Mouse (Mus musculus): Measurements from ENCODE around the gene Sct. TPM values are rescaled to one million over a fixed set of nuclear protein-coding genes. Genes with fewer than 3 reads are reported as not detected.
"Not testable (repeated sequence)": the region's sequence is repeated elsewhere in the genome, so short reads cannot be mapped to it uniquely, and the experiment has no call there.

Gene Sct
- polyA plus RNA-seq, 1 experiment from 2014 or later: 201 TPM

DNA sequence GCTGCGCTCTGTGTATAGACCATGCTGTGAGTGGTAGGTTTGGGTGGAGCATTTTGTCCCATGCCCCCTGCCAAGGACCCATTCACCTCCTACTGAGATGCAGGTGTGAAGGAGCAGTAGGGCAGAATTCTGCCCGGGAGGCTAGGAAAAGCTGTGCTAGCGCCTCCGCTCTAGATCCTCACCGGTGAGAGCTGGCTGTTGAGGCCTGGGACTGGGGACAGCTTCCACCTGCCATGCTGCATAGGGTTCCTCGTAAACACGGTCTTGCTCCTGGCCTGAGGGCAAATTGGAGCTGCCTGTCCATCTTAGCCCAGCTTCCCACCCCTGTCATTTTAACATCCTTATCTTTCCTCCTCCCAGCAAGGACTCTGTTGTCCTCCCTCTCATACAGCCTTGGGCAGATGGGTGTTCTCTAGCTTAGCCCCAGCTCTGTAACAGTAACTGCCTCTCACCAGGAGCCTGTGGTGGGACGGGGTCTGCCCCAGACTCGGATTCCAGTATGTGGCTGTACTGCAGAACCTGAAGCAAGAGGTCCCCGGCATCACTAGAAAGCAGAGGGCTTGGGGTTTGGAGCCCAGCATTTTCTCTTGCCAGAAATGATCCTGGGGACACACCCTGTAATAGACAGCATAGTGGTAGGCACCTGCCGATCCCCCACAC, 14.8 kb downstream of the Sct start:
- WGBS: 77% methylated on average over 11 of the region's 11 CpGs
- Histone ChIP-seq H3K9ac (ENCODE audit: low read length) (no peak overlapping the region), H3K27me3 (replicated peaks; ENCODE audit: control insufficient read depth, insufficient read depth, low read length) (no peaks in the 10 kb centered on the region), H3K9me3 (ENCODE audit: control insufficient read depth, low read length) (no peaks in the 10 kb centered on the region), H3K4me3 (ENCODE audit: low read depth, low read length) (no peak overlapping the region), H3K4me2 (ENCODE audit: low read length) (no peak overlapping the region), H3K4me1 (replicated peaks; ENCODE audit: control insufficient read depth, insufficient read depth, low read length) (peaks cover 9% of the 10 kb centered on the region; the same call in 1 of the 2 replicates), H3K36me3 (ENCODE audit: control insufficient read depth, insufficient read depth, low read length) (peaks cover 54% of the 10 kb centered on the region), H3K27ac (ENCODE audit: low read depth) (no peak overlapping the region)
- no peak for ATAC-seq (replicated peaks; ENCODE audit: low FRiP score, low TSS enrichment, low read depth)
- no peak for DNase-seq (ENCODE audit: low spot score)

GRCm38 (mm10) chr7:141263640-141264039, 15.3 kb downstream of the Sct start:
- no peak overlapping the region for H3K4me2 ChIP-seq (ENCODE audit: low read length)
- ATAC-seq (replicated peaks; ENCODE audit: low FRiP score, low TSS enrichment, low read depth) (no peak), DNase-seq (ENCODE audit: low spot score) (no peak)
- no peaks in the 10 kb centered on the region for H3K9me3 ChIP-seq (ENCODE audit: control insufficient read depth, low read length)
- no peak overlapping the region for H3K4me3 ChIP-seq (ENCODE audit: low read depth, low read length)
- peaks cover 59% of the 10 kb centered on the region for H3K36me3 ChIP-seq (ENCODE audit: control insufficient read depth, insufficient read depth, low read length)
- no peaks in the 10 kb centered on the region for H3K27me3 ChIP-seq (replicated peaks; ENCODE audit: control insufficient read depth, insufficient read depth, low read length)
- no peak overlapping the region for H3K9ac ChIP-seq (ENCODE audit: low read length)
- H3K4me1 ChIP-seq (replicated peaks; ENCODE audit: control insufficient read depth, insufficient read depth, low read length): peaks cover 9% of the 10 kb centered on the region; the same call in 1 of the 2 replicates
- WGBS: 85% methylated on average over 13 of the region's 13 CpGs
- no peak overlapping the region for H3K27ac ChIP-seq (ENCODE audit: low read depth)

DNA sequence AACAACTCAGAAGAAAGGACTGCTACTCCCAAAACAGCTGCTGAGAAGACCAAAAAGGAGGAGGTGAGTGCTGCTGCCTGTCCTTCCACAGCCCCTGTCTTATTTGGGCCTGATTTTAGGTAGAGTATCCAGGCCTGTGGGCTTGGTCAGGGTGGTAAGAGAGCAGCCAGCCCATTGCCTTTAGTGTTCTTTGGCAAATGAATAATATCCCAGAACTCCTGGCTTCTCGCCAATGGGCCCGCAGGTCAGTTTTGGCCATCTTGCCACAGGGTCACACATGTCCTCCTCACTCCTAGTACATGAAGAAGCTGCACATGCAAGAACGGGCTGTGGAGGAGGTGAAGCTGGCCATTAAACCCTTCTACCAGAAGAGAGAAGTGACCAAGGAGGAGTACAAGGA, 17.5 kb downstream of the Sct start:
- no peak for ATAC-seq (replicated peaks; ENCODE audit: low FRiP score, low TSS enrichment, low read depth)
- no peaks in the 10 kb centered on the region for H3K9me3 ChIP-seq (ENCODE audit: control insufficient read depth, low read length)
- peaks cover 81% of the 10 kb centered on the region for H3K36me3 ChIP-seq (ENCODE audit: control insufficient read depth, insufficient read depth, low read length)
- H3K27ac ChIP-seq (ENCODE audit: low read depth): no peak overlapping the region
- H3K4me2 ChIP-seq (ENCODE audit: low read length): no peak overlapping the region
- no peak overlapping the region for H3K9ac ChIP-seq (ENCODE audit: low read length)
- H3K4me1 ChIP-seq (replicated peaks; ENCODE audit: control insufficient read depth, insufficient read depth, low read length): peaks cover 7% of the 10 kb centered on the region; the same call in 1 of the 2 replicates
- no peak overlapping the region for H3K4me3 ChIP-seq (ENCODE audit: low read depth, low read length)
- no peaks in the 10 kb centered on the region for H3K27me3 ChIP-seq (replicated peaks; ENCODE audit: control insufficient read depth, insufficient read depth, low read length)
- WGBS: 90% methylated on average over 3 of the region's 3 CpGs
- DNase-seq (ENCODE audit: low spot score): no peak

GRCm38 (mm10) chr7:141256159-141256558, 22.8 kb downstream of the Sct start:
- WGBS: 90% methylated on average over 10 of the region's 10 CpGs
- Histone ChIP-seq H3K4me2 (ENCODE audit: low read length) (no peak overlapping the region), H3K27me3 (replicated peaks; ENCODE audit: control insufficient read depth, insufficient read depth, low read length) (no peaks in the 10 kb centered on the region), H3K4me1 (replicated peaks; ENCODE audit: control insufficient read depth, insufficient read depth, low read length) (no peaks in the 10 kb centered on the region), H3K27ac (ENCODE audit: low read depth) (no peak overlapping the region), H3K9ac (ENCODE audit: low read length) (no peak overlapping the region), H3K36me3 (ENCODE audit: control insufficient read depth, insufficient read depth, low read length) (peaks cover 96% of the 10 kb centered on the region), H3K4me3 (ENCODE audit: low read depth, low read length) (no peak overlapping the region), H3K9me3 (ENCODE audit: control insufficient read depth, low read length) (no peaks in the 10 kb centered on the region)
- DNase-seq (ENCODE audit: low spot score) (no peak), ATAC-seq (replicated peaks; ENCODE audit: low FRiP score, low TSS enrichment, low read depth) (no peak)

- not testable (repeated sequence) for H3K27ac ChIP-seq (ENCODE audit: low read depth)
Measured at GRCm38 (mm10) chr7:141250486-141250885, 28.4 kb downstream of the Sct start.

GRCm38 (mm10) chr7:141231551-141231950, 47.4 kb downstream of the Sct start:
- H3K9ac ChIP-seq (ENCODE audit: low read length): no peak overlapping the region
- no peak overlapping the region for H3K27ac ChIP-seq (ENCODE audit: low read depth)
- H3K4me1 ChIP-seq (replicated peaks; ENCODE audit: control insufficient read depth, insufficient read depth, low read length): peaks cover 14% of the 10 kb centered on the region
- no peak overlapping the region for H3K4me3 ChIP-seq (ENCODE audit: low read depth, low read length)
- 91% methylated on average over 10 of the region's 10 CpGs for WGBS
- ATAC-seq (replicated peaks; ENCODE audit: low FRiP score, low TSS enrichment, low read depth): no peak
- no peak overlapping the region for H3K4me2 ChIP-seq (ENCODE audit: low read length)
- DNase-seq (ENCODE audit: low spot score): no peak
- no peaks in the 10 kb centered on the region for H3K27me3 ChIP-seq (replicated peaks; ENCODE audit: control insufficient read depth, insufficient read depth, low read length)
- H3K9me3 ChIP-seq (ENCODE audit: control insufficient read depth, low read length): no peaks in the 10 kb centered on the region
- H3K36me3 ChIP-seq (ENCODE audit: control insufficient read depth, insufficient read depth, low read length): peaks cover 61% of the 10 kb centered on the region

More at GRCm38 (mm10) chr7:141250486-141250885, 28.4 kb downstream of the Sct start:
- H3K4me1 ChIP-seq (replicated peaks; ENCODE audit: control insufficient read depth, insufficient read depth, low read length); H3K4me3 ChIP-seq (ENCODE audit: low read depth, low read length); ATAC-seq (replicated peaks; ENCODE audit: low FRiP score, low TSS enrichment, low read depth); H3K27me3 ChIP-seq (replicated peaks; ENCODE audit: control insufficient read depth, insufficient read depth, low read length); H3K9ac ChIP-seq (ENCODE audit: low read length); H3K4me2 ChIP-seq (ENCODE audit: low read length); H3K9me3 ChIP-seq (ENCODE audit: control insufficient read depth, low read length); DNase-seq (ENCODE audit: low spot score): not testable (repeated sequence)
- H3K36me3 ChIP-seq (ENCODE audit: control insufficient read depth, insufficient read depth, low read length): peaks cover 93% of the 10 kb centered on the region
- WGBS: 84% methylated on average over 4 of the region's 4 CpGs

DNA sequence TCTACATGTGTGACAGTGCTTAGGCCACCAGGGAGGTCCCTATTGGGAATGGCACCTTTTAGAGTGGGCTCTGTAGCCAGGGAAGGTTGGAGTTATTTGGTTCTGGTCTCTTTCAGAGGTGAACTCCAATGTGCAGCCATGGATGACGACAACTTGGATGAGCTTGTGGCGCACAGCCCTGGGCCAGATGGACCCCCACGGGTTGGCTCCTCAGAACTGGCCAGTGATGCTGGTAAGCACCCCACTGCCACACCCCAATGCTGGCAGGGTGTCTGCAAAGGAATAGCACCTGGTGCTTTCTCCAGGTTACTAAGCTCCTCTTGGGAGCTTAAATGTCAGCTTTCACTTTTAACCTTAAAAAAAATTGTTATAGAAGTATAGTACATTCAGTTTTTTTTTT, 47.8 kb downstream of the Sct start:
- Histone ChIP-seq H3K4me1 (replicated peaks; ENCODE audit: control insufficient read depth, insufficient read depth, low read length) (peaks cover 14% of the 10 kb centered on the region), H3K4me2 (ENCODE audit: low read length) (no peak overlapping the region), H3K9ac (ENCODE audit: low read length) (no peak overlapping the region), H3K9me3 (ENCODE audit: control insufficient read depth, low read length) (no peaks in the 10 kb centered on the region), H3K27me3 (replicated peaks; ENCODE audit: control insufficient read depth, insufficient read depth, low read length) (no peaks in the 10 kb centered on the region), H3K4me3 (ENCODE audit: low read depth, low read length) (no peak overlapping the region), H3K27ac (ENCODE audit: low read depth) (no peak overlapping the region), H3K36me3 (ENCODE audit: control insufficient read depth, insufficient read depth, low read length) (peaks cover 57% of the 10 kb centered on the region)
- DNase-seq (ENCODE audit: low spot score) (no peak), ATAC-seq (replicated peaks; ENCODE audit: low FRiP score, low TSS enrichment, low read depth) (no peak)
- 94% methylated on average over 3 of the region's 3 CpGs for WGBS

DNA sequence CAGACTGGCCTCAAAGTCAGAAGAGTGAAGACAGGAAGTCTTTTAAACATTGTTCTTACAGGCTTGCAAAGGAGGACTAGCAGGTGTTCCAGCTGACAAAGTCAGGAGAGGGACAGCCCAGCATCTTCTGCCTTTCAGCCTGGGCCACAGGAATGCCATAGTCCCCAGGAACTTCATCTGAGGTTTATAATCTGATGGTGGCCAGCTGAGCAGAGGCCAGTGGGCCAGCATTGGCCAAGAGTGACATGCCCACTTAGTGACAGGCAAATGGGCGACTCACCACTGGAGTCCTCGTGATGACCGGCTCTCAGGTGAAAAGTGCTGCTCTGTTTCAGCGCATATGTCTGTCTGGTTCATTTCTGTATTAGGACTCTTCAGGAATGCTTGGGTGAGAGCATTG, 48.4 kb downstream of the Sct start:
- no peak overlapping the region for H3K9ac ChIP-seq (ENCODE audit: low read length)
- H3K4me2 ChIP-seq (ENCODE audit: low read length): no peak overlapping the region
- no peaks in the 10 kb centered on the region for H3K9me3 ChIP-seq (ENCODE audit: control insufficient read depth, low read length)
- no peak overlapping the region for H3K27ac ChIP-seq (ENCODE audit: low read depth)
- H3K4me3 ChIP-seq (ENCODE audit: low read depth, low read length): no peak overlapping the region
- 91% methylated on average over 4 of the region's 4 CpGs for WGBS
- H3K4me1 ChIP-seq (replicated peaks; ENCODE audit: control insufficient read depth, insufficient read depth, low read length): peaks cover 14% of the 10 kb centered on the region
- peaks cover 51% of the 10 kb centered on the region for H3K36me3 ChIP-seq (ENCODE audit: control insufficient read depth, insufficient read depth, low read length)
- no peak for DNase-seq (ENCODE audit: low spot score)
- H3K27me3 ChIP-seq (replicated peaks; ENCODE audit: control insufficient read depth, insufficient read depth, low read length): no peaks in the 10 kb centered on the region
- no peak for ATAC-seq (replicated peaks; ENCODE audit: low FRiP score, low TSS enrichment, low read depth)

- no peak for ATAC-seq (replicated peaks; ENCODE audit: low FRiP score, low TSS enrichment, low read depth)
- WGBS: 55% methylated on average over 6 of the region's 6 CpGs
- H3K4me2 ChIP-seq (ENCODE audit: low read length): peak overlapping the region; percentile 98
Measured at GRCm38 (mm10) chr7:141229702-141230101, 49.2 kb downstream of the Sct start.

More at GRCm38 (mm10) chr7:141229702-141230101, 49.2 kb downstream of the Sct start:
- Histone ChIP-seq H3K4me3 (ENCODE audit: low read depth, low read length) (peak overlapping the region; percentile 94), H3K36me3 (ENCODE audit: control insufficient read depth, insufficient read depth, low read length) (peaks cover 42% of the 10 kb centered on the region), H3K4me1 (replicated peaks; ENCODE audit: control insufficient read depth, insufficient read depth, low read length) (peaks cover 14% of the 10 kb centered on the region), H3K9ac (ENCODE audit: low read length) (peak overlapping the region; percentile 95), H3K9me3 (ENCODE audit: control insufficient read depth, low read length) (no peaks in the 10 kb centered on the region), H3K27me3 (replicated peaks; ENCODE audit: control insufficient read depth, insufficient read depth, low read length) (no peaks in the 10 kb centered on the region), H3K27ac (ENCODE audit: low read depth) (no peak overlapping the region)
- DNase-seq (ENCODE audit: low spot score): no peak
